Mouse (Mus musculus) CD4-positive helper T cell, adult 2 months (primary cell): ENCODE results near the gene Ercc6.

Experiments
- DNase-seq: peaks from one replicate; pipeline ENCODE4 v3.0.0-alpha.2; 2012; ENCODE audit warnings: low read depth, missing footprints, low spot score

The Ercc6 gene

DNA sequence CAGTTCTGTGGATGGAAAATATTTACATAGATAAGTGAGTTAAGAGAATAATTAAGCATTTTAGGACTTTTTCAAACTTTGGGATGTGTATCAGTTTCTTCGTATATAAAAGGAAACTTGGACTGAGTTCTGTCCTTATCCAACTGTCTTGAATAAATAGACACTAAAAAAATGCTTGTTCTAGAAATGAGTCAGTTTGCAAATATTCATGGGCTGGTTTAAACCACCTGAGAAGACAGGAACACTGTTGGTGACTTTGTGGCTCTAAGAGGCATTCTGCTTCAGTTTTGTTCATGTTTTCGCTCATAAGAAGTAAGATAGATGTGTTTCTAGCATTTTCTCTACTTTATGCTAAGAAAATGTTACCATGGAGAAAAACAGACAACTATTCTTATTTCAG lies 5.2 kb downstream of the Ercc6 start:
- DNase-seq: no peak

- no peak for DNase-seq
These were observed 7.1 kb downstream of the Ercc6 start for GRCm38 (mm10) chr14:32520400-32520926.

- no peak for DNase-seq
These were observed 9.0 kb downstream of the Ercc6 start for GRCm38 (mm10) chr14:32522336-32522735.

DNA sequence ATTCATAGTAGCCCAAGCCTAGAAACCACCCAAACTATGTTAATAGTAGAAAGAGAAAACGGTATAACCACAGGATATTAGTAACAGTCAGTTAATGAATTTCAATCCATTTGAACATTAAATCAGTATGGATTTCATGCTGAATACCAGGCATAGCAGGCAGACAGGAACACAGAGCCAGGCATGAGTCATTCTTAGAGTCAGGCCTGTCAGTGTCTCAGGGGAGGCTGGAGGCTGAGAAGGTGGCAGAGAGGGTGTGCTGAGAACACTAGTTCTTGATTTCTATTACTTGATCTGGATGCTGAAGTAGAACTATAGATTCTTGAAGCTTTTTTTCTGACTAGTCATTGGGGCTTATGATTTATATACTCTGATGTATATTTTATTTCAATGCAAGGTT lies 10.8 kb downstream of the Ercc6 start:
- no peak for DNase-seq

GRCm38 (mm10) chr14:32525996-32526705 lies 12.8 kb downstream of the Ercc6 start:
- DNase-seq: no peak

DNA sequence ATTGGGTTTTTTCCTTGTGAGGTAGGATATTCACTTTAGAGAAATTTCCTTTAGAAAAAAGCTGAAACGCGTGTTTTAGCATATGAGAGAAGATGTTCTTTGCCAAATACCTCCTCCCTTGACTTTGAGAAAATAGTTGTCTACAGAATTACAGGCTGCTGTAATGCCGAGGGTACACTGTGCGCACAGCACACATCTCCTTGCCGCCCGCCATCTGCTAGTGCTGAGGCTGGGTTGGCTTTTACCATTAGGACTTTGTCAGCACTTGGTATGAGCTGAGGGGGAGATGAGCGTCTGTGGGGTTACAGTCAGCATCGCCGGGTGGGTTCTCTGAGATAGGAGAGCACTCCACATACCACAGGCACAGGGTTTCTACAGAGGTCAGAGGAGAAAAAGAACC lies 13.9 kb downstream of the Ercc6 start:
- DNase-seq: no peak

DNA sequence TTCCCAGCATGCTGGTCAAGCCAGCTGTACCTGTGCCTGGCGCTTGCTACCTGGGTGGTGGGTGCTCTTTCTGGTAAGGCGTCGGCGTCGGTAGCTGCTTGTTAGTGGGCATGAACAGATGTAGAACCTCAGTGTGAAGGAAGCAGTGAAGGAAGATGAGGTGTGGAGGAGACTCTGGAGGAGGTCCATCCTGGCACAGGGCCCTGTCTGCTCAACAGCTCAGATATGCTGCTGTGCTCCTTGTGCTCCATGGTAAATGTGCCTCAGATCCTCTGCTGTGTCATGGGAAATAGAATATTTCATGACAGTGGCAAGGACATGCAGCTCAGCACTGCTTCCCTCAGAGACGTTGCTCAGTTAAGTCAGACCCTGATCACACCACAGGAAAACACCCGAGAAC lies 15.7 kb downstream of the Ercc6 start:
- no peak for DNase-seq

- peak; percentile 37 for DNase-seq
These were observed 17.6 kb downstream of the Ercc6 start for GRCm38 (mm10) chr14:32530896-32531295.

GRCm38 (mm10) chr14:32531371-32531770 lies 18.1 kb downstream of the Ercc6 start:
- DNase-seq: no peak

DNA sequence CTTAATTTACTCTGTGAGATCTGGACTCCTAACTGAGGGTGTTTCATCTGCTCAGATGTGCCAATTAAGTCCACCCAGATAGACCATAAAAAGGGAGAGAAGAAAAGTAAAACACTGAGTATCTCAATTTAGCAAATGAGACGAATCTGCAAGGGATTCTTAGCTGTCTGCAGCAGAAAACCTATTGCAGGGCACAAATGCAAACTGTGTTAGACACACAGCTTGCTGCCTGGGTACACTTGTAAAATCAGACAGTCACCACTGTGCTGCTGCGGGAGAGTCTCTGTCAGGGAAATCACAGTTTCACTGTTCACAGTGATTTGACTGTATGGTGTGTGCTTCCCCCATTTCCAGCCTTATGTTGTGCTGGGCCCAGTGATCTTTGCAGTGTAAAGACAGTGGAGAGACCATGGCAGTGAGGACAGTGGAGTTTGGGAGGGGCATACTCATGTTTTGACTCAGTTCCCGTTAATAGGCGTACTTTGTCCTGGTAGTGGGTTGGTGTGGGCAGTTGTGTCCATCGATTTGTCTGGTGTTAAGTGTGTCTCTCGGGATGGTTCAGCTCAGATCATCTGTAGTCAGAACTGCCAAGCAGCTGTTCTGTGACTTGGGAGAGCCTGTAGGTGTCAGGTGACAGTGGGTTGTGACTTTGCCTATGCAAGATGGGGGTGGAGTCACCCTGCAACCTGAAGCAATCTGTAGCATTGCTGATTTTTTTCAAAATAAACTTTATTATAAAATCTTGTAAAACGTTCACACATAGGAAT lies 19.2 kb downstream of the Ercc6 start:
- DNase-seq: no peak

DNA sequence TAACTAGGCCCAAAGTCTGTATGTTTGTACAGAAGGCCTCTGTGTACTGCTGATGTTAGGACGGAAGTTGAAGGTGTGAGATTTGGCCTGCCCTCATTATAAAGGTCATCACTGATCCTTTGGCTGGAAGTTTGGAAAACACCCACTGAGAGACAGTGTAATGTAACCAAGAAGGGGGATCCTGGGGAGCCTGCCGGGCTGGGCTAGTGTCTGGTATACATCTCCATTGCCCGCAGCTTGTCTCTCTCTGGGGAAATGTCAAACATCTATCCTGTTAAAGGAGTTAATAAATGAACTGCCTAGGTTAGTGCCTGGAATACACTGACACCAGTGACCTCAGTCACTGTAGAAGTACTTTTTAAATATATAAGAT lies 19.8 kb downstream of the Ercc6 start:
- DNase-seq: no peak

DNA sequence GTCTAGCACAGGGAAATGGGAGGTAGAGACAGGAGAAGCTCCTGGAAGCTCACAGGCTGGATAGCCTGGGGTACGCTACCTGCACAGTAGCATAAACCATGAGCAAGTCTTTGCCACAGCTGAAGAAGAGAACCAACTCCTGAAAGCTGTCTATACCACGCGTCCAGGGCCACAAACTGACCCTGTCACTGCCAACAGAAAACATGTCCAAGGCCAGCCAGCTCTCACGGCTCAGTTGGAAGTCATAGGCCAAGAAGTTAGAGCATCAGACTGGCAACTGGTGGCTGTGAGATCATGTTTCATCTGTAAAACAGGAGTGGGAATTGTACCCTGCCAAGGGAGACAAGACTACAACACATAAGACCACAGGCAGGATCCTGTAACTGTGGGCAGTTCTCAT lies 20.3 kb downstream of the Ercc6 start:
- no peak for DNase-seq

- DNase-seq: peak; percentile 24
These were observed 20.8 kb downstream of the Ercc6 start for GRCm38 (mm10) chr14:32534137-32534536.

DNA sequence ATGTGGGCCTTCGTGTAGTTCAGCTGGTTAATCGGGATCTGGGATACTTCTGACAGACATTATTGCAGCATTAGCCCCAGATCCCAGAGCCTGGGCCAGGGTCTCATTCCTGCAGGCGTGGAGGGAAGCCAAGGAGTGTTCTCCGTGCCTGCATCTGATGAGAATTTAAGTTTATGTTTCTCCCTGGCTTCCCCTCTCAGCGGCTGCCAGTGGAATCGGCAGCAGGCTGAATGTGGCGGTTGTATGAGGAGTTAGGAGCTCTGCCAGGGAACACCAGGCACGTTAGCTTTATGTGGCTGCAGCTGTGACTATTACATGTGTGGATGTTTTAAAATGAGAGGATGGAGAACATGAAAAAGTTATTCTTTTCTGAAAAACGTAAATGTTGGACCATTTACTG lies 23.4 kb downstream of the Ercc6 start:
- no peak for DNase-seq

GRCm38 (mm10) chr14:32538115-32538514 lies 24.8 kb downstream of the Ercc6 start:
- no peak for DNase-seq

GRCm38 (mm10) chr14:32543075-32543474 lies 29.8 kb downstream of the Ercc6 start:
- DNase-seq: no peak

- DNase-seq: no peak
These were observed 33.4 kb downstream of the Ercc6 start for GRCm38 (mm10) chr14:32546676-32547075.

DNA sequence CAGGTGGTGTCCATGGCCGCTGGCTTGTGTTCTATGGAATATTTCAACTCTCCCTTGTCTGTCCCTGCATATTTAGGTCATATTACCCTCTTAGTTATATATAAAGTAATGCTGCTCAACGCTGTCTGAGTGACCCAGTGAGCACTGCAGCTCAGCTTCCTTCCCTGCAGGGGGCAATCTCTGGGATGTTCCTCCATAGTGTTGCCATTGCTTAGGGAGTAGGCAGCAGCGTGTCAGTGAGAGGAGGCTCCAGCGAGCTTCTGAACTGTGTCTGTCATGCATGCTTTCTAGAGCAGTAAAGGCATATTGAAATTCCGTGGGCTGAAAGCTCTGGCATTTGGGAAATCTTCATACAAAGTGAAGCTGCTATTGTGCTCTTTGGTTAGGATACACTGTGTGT lies 38.5 kb downstream of the Ercc6 start:
- DNase-seq: no peak

DNA sequence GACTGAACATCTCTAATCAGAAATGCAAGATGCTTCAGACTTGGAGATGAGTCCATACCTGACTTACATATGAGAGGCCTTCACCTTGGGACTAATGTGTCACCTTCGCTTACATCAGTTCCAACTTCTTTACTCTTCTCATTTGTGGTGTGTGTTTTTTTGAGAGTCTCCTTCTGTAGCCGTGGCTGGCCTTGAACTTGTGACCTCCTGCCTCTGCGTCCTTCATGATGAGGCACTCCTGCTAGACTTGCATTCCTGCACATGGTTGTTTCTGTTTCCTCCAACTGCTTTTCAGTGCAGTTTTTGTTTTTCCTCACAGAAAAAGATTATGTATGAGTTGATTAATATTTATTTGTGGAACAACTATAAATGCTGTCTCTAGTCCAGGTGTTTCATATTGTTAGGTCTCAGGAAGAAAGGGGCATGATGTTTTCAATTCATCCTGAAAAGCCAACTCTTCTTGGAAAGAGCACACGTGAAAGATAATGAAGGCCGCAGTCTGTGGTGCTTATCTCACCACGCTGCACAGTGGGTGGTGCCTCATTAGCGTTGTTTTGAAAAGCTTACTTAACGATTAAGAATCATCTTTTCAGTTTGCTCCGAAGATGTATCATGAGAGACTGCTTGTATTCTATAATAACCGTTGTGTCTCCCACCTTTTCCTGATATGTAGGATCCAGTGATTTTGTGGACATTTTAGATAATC lies 40.0 kb downstream of the Ercc6 start:
- DNase-seq: no peak

- DNase-seq: no peak
These were observed 41.7 kb downstream of the Ercc6 start for GRCm38 (mm10) chr14:32554860-32555526.

GRCm38 (mm10) chr14:32561428-32561827 lies 48.1 kb downstream of the Ercc6 start:
- no peak for DNase-seq

DNA sequence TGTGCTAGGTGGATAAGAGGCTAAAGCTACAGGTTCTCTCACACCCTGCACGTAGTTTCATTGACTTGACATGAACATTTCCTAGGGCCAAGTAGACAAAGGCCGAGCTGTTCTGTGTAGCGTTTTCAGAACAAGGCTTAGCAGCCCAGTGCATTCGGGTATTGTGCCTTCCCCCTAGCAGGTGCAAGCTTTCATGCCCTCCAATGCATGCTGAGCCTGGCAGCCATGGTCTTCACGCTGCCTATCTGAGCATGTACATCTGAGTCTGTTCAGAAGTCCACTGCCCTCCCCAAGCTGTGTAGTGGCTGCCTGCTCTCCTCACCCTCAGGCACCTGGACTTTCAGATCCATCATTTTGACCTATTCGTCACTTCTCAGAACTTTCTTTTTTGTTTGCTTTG lies 50.3 kb downstream of the Ercc6 start:
- no peak for DNase-seq
